Mouse (Mus musculus): ENCODE data around the gene Zfp784.
"Not testable (repeated sequence)": the region's sequence is repeated elsewhere in the genome, so short reads cannot be mapped to it uniquely, and the experiment has no call there.

DNA sequence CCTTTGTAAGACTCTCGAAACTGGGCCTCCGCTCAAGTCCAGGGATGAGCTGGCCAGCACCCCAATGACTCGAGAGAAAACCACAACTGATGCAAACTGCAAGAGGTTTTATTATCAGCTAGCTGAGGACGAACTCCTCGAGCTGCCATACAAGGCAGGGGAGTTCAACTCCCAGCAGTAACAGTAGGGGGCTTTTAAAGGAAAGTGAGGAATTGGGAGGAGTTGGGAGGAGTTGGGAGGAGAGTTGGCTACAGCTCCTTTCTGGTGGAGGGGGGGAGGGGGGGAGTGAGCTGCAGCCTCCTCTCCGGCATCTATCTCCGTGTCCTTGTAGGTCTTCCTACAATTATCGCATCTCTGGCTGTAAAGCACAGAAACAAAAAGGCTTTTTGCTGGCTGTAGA is 35.4 kb downstream of the Zfp784 start:
- TF ChIP-seq CTCF (IDR thresholded peaks at IDR 0.05; ENCODE audit: control insufficient read depth, insufficient read depth, low read length); POLR2A (IDR thresholded peaks at IDR 0.05; ENCODE audit: borderline replicate concordance, control insufficient read depth, low read depth, low read length): not testable (repeated sequence)
